Mouse (Mus musculus): ENCODE measurements around the gene Rap2b.

DNA sequence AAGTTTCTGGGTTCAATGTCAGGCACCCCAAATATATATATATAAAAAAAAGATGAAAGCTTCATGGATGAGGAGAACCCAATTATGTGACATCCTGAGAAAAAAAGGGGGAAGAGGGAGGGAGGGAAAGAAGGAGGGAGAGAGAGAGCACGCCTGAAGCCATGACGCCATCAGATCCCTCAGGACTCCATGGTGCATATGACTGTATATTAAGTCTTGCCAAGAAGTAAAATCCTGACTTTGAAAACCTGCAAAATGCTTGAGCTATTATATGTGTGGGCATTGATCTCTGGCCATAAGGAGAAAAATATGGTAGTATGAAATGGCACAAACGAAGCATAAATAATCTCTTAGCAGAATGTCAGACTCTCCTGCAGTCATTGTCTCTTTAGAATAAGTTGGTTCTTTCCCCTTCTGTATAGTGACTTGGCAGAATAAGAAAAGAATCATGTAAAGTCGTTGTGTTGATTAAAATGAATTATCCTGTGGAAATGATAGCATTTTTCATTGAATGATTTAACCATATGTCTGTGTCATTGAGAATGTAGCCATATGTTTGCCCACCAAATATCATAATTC is 13.3 kb upstream of the Rap2b start:
- TF ChIP-seq POLR2A (IDR thresholded peaks at IDR 0.05; ENCODE audit: control insufficient read depth, low read depth, low read length), result no peak
- no peak for TF ChIP-seq CTCF (IDR thresholded peaks at IDR 0.05; ENCODE audit: control insufficient read depth, insufficient read depth, insufficient replicate concordance, low read depth, low read length)

Data from testis, adult 2 months (tissue).